Comparison of ENCODE assay signal across 9 mouse cellular contexts in the genomic region with DNA sequence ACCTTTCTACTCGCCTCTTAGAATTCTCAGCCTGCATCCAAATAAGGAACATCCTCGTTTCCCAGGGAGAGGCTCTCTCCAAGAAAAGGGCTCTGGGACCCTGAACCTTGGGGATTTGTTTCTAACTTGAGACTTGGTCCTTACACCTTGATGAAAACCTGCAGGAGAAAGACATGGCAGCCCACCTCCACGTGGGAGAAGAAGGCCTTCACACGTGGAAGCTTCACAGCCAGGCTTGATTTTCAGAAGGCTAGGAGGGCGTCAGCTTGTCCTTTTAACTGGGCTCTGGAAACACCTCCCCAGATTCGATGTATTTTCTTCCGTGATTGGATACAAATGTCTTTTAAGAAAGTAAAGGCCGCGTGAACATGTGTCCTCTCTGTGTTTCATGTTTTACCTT. TPM values are rescaled to one million over a fixed set of nuclear protein-coding genes. Genes with fewer than 3 reads are reported as not detected.
DNase-seq lines count a peak whose midpoint lies in the region; ATAC-seq and TF ChIP-seq lines count a peak whose summit lies in the region.
"Had no signal": no experiment of that assay in that cellular context is flagged by ENCODE, and none has a peak within 500 bp of the region (broad histone marks: within the 10 kb centered on the region; RNA-seq: fewer than 3 reads in every experiment).

No protein-coding gene starts in this region.

- no peak for DNase-seq in layer of hippocampus, adult 2 months (ENCODE audit: low spot score in 2 of 2)
- no peak for DNase-seq in layer of hippocampus, adult 8-10 months (ENCODE audit: low spot score in 2 of 2)
- no peak for DNase-seq in limb, embryonic 14.5 days (ENCODE audit: low spot score)
- no peak for DNase-seq in thymus, postnatal 0 days (ENCODE audit: low spot score)
- DNase-seq in ovary, postnatal 10 days (ENCODE audit: low spot score): no peak
- DNase-seq in frontal cortex, postnatal 10 days (ENCODE audit: low spot score in 2 of 2): no peak

- H3K4me2 ChIP-seq in forebrain, embryonic 12.5 days: peak overlapping the region; percentile 100
- peak overlapping the region; percentile 99 for H3K4me2 ChIP-seq in limb, embryonic 14.5 days (replicated peaks; ENCODE audit: low read depth, low read length, severe bottlenecking)
- peak overlapping the region; percentile 100 for H3K4me2 ChIP-seq in neural tube, embryonic 15.5 days

- H3K36me3 ChIP-seq in forebrain, embryonic 12.5 days (replicated peaks): no peaks in the 10 kb centered on the region
- no peaks in the 10 kb centered on the region for H3K36me3 ChIP-seq in limb, embryonic 14.5 days (ENCODE audit: control insufficient read depth, insufficient read depth, low read length)
- no peaks in the 10 kb centered on the region for H3K36me3 ChIP-seq in neural tube, embryonic 15.5 days

- no peaks in the 10 kb centered on the region for H3K9me3 ChIP-seq in forebrain, embryonic 12.5 days
- no peaks in the 10 kb centered on the region for H3K9me3 ChIP-seq in limb, embryonic 14.5 days (ENCODE audit: control insufficient read depth, low read length)
- no peaks in the 10 kb centered on the region for H3K9me3 ChIP-seq in neural tube, embryonic 15.5 days (replicated peaks)

- H3K4me1 ChIP-seq in forebrain, embryonic 12.5 days: peaks cover 16% of the 10 kb centered on the region
- H3K4me1 ChIP-seq in limb, embryonic 14.5 days (ENCODE audit: control insufficient read depth, insufficient read depth, low read length): 0 out of 2 replicates have a peak, but pooled peaks cover 4% of the 10 kb centered on the region
- H3K4me1 ChIP-seq in neural tube, embryonic 15.5 days: peaks cover 21% of the 10 kb centered on the region

- 30% methylated on average over 9 of the region's 9 CpGs for WGBS in forebrain, embryonic 12.5 days
- WGBS in limb, embryonic 14.5 days: 25% methylated on average over 9 of the region's 9 CpGs
- WGBS in neural tube, embryonic 15.5 days: 28% methylated on average over 9 of the region's 9 CpGs

- H3K4me3 ChIP-seq in layer of hippocampus, adult 2 months: peak overlapping the region; percentile 56
- peak overlapping the region; percentile 63 for H3K4me3 ChIP-seq in forebrain, embryonic 12.5 days (replicated peaks)
- peak overlapping the region; percentile 57 for H3K4me3 ChIP-seq in limb, embryonic 14.5 days (replicated peaks; ENCODE audit: low read length)
- peak overlapping the region; percentile 63 for H3K4me3 ChIP-seq in neural tube, embryonic 15.5 days (replicated peaks)

- H3K27me3 ChIP-seq in forebrain, embryonic 12.5 days: peaks cover 32% of the 10 kb centered on the region
- 0 out of 2 replicates have a peak, but pooled peaks cover 11% of the 10 kb centered on the region for H3K27me3 ChIP-seq in limb, embryonic 14.5 days (ENCODE audit: control insufficient read depth, insufficient read depth, low read length)
- H3K27me3 ChIP-seq in neural tube, embryonic 15.5 days (replicated peaks): peaks cover 36% of the 10 kb centered on the region

- H3K27ac ChIP-seq in layer of hippocampus, adult 2 months: peak overlapping the region; percentile 87
- H3K27ac ChIP-seq in forebrain, embryonic 12.5 days: no peak overlapping the region
- H3K27ac ChIP-seq in limb, embryonic 14.5 days (replicated peaks; ENCODE audit: low read depth, low read length): no peak overlapping the region
- H3K27ac ChIP-seq in neural tube, embryonic 15.5 days (replicated peaks): no peak overlapping the region

- H3K9ac ChIP-seq in forebrain, embryonic 12.5 days: peak overlapping the region; percentile 67
- H3K9ac ChIP-seq in limb, embryonic 14.5 days (ENCODE audit: low read depth, low read length, severe bottlenecking): no peak overlapping the region
- H3K9ac ChIP-seq in neural tube, embryonic 15.5 days (replicated peaks): peak overlapping the region; percentile 38; the same call in 1 of the 2 replicates

- no peak for TF ChIP-seq POLR2A in limb, embryonic 14.5 days (IDR thresholded peaks at IDR 0.05; ENCODE audit: borderline replicate concordance, extremely low read depth, insufficient read depth, insufficient read length)

- ATAC-seq in forebrain, embryonic 12.5 days (ENCODE audit: low FRiP score): no peak
- no peak for ATAC-seq in limb, embryonic 14.5 days (ENCODE audit: low FRiP score, low read depth)
- ATAC-seq in neural tube, embryonic 15.5 days (ENCODE audit: low FRiP score): no peak

- TF ChIP-seq CTCF in layer of hippocampus, adult 2 months (conservative IDR thresholded peaks at IDR 0.05): no peak

RNA-seq across cellular contexts. Expression of gene Ppp1r3g, which starts 11.2 kb away (rescaled TPM):
- total RNA-seq in layer of hippocampus, adult 2 months (2021): 10 to 100 TPM; 10.7 to 12.5 TPM
- total RNA-seq in layer of hippocampus, adult 8-10 months (2022): 10 to 100 TPM in 1 of 4 experiments, 1 to 10 TPM in 3; 8.7 to 10.9 (median 9.6) TPM
- 2.0 and 2.3 TPM in 2 replicates for polyA plus RNA-seq in forebrain, embryonic 12.5 days (2016; fragmentation: Nextera tagmentation; extraction: Ambion mirVana)
- polyA plus RNA-seq in limb, embryonic 14.5 days (2012; rRNA removed): 1.6 and 2.1 TPM in 2 replicates
- 2.0 and 2.2 TPM in 2 replicates for polyA plus RNA-seq in limb, embryonic 14.5 days (2014; fragmentation: Nextera tagmentation; extraction: Ambion mirVana)
- polyA plus RNA-seq in neural tube, embryonic 15.5 days (2015; fragmentation: Nextera tagmentation; extraction: Ambion mirVana): 0.32 and 0.46 TPM in 2 replicates
- not detected in 2 replicates for polyA plus RNA-seq in thymus, postnatal 0 days (2015; fragmentation: Nextera tagmentation; extraction: Ambion mirVana)
- polyA plus RNA-seq: small intestine, adult 2 months had no signal
